Mouse (Mus musculus) E14TG2a.4 (cell line): ENCODE results near the gene Fiz1.

Source experiments
- CTCF ChIP-seq: conservative IDR thresholded peaks from 2 replicates; pipeline ENCODE4 v1.5.1; 2014; ENCODE audit warnings: low read length
- NANOG ChIP-seq: IDR thresholded peaks from 2 replicates; pipeline ENCODE4 v1.6.1; 2014; ENCODE audit warnings: borderline replicate concordance, low read length, mixed read lengths
- POU5F1 ChIP-seq: IDR thresholded peaks from 2 replicates; pipeline ENCODE4 v1.6.1; 2014; ENCODE audit warnings: low read length, borderline replicate concordance

- TF ChIP-seq CTCF, result peak; percentile 51
- TF ChIP-seq NANOG, result no peak
- TF ChIP-seq POU5F1, result no peak
Measured at GRCm38 (mm10) chr7:5060944-5061773, 46.7 kb upstream of the Fiz1 start.
